Mouse (Mus musculus) bone marrow macrophage, adult 2 months (primary cell): ENCODE results near the gene D1Pas1. TPM values are rescaled to one million over a fixed set of nuclear protein-coding genes. Genes with fewer than 3 reads are reported as not detected.

Experiments
- H3K27ac ChIP-seq: 2 replicates; pipeline ENCODE4 v1.5.1; 2012; ENCODE audit warnings: low read depth, low read length; ENCODE audit not compliant: insufficient read depth
- H3K4me1 ChIP-seq: 2 replicates; pipeline ENCODE4 v1.6.1; 2012; ENCODE audit warnings: low read length; ENCODE audit not compliant: control insufficient read depth, insufficient read depth
- H3K4me3 ChIP-seq: 2 replicates; pipeline ENCODE4 v1.5.1; 2012; ENCODE audit warnings: mild to moderate bottlenecking, low read length, moderate library complexity; ENCODE audit not compliant: insufficient read depth
- CTCF ChIP-seq: IDR thresholded peaks from 2 replicates; pipeline ENCODE4 v1.5.1; 2012; ENCODE audit warnings: low read depth, mild to moderate bottlenecking, low read length, moderate library complexity
- POLR2A ChIP-seq: IDR thresholded peaks from 2 replicates; pipeline ENCODE4 v1.6.1; 2012; ENCODE audit warnings: mild to moderate bottlenecking, low read depth, low read length, borderline replicate concordance
- polyA plus RNA-seq: library from polyadenylated mRNA; stranded (reverse); fragments of >200 nt; gene quantifications from 2 replicates; pipeline ENCODE4 v1.2.4, GENCODE M21; 2012; ENCODE audit not compliant: missing spikeins, insufficient read depth, insufficient read length

D1Pas1 gene
- not detected in 2 replicates for polyA plus RNA-seq

GRCm38 (mm10) chr1:186967201-186967812 is at the start of gene D1Pas1:
TSS of gene D1Pas1 (plus strand) at chr1:186967416.
- Histone ChIP-seq H3K4me3 (no peak within 1 kb of the TSS), H3K4me1 (no peaks in the 10 kb centered on the region), H3K27ac (no peak within 1 kb of the TSS)
- TF ChIP-seq CTCF (no peak), POLR2A (no peak)

GRCm38 (mm10) chr1:186922489-186923370 is 44.5 kb upstream of the D1Pas1 start:
- Histone ChIP-seq H3K27ac (no peak overlapping the region), H3K4me1 (no peaks in the 10 kb centered on the region), H3K4me3 (no peak overlapping the region)
- no peak for TF ChIP-seq CTCF
- TF ChIP-seq POLR2A: no peak

GRCm38 (mm10) chr1:186924027-186924426 is 43.2 kb upstream of the D1Pas1 start:
- Histone ChIP-seq H3K4me1 (no peaks in the 10 kb centered on the region), H3K4me3 (no peak overlapping the region), H3K27ac (no peak overlapping the region)
- no peak for TF ChIP-seq POLR2A
- TF ChIP-seq CTCF: no peak

GRCm38 (mm10) chr1:186925411-186925810 is 41.8 kb upstream of the D1Pas1 start:
- H3K4me3 ChIP-seq: no peak overlapping the region
- H3K27ac ChIP-seq: no peak overlapping the region
- TF ChIP-seq CTCF (no peak), POLR2A (no peak)
- no peaks in the 10 kb centered on the region for H3K4me1 ChIP-seq

- TF ChIP-seq CTCF (no peak), POLR2A (no peak)
- no peak overlapping the region for H3K27ac ChIP-seq
- H3K4me3 ChIP-seq: no peak overlapping the region
- no peaks in the 10 kb centered on the region for H3K4me1 ChIP-seq
These were observed 40.8 kb upstream of the D1Pas1 start for GRCm38 (mm10) chr1:186926316-186926949.

- Histone ChIP-seq H3K4me3 (no peak overlapping the region), H3K27ac (no peak overlapping the region), H3K4me1 (no peaks in the 10 kb centered on the region)
- no peak for TF ChIP-seq POLR2A
- TF ChIP-seq CTCF: no peak
These were observed 40.3 kb upstream of the D1Pas1 start for GRCm38 (mm10) chr1:186926950-186927316.

GRCm38 (mm10) chr1:186927494-186927893 is 39.7 kb upstream of the D1Pas1 start:
- H3K27ac ChIP-seq: no peak overlapping the region

GRCm38 (mm10) chr1:186930160-186930887 is 36.9 kb upstream of the D1Pas1 start:
- H3K4me3 ChIP-seq: no peak overlapping the region
- TF ChIP-seq POLR2A (no peak), CTCF (no peak)
- no peaks in the 10 kb centered on the region for H3K4me1 ChIP-seq
- no peak overlapping the region for H3K27ac ChIP-seq

More at GRCm38 (mm10) chr1:186927494-186927893, 39.7 kb upstream of the D1Pas1 start:
- no peak overlapping the region for H3K4me3 ChIP-seq
- TF ChIP-seq CTCF (no peak), POLR2A (no peak)
- no peaks in the 10 kb centered on the region for H3K4me1 ChIP-seq

GRCm38 (mm10) chr1:186930888-186931233 is 36.4 kb upstream of the D1Pas1 start:
- Histone ChIP-seq H3K27ac (no peak overlapping the region), H3K4me1 (no peaks in the 10 kb centered on the region), H3K4me3 (no peak overlapping the region)
- TF ChIP-seq CTCF: no peak
- no peak for TF ChIP-seq POLR2A

- no peak overlapping the region for H3K27ac ChIP-seq
- no peaks in the 10 kb centered on the region for H3K4me1 ChIP-seq
- H3K4me3 ChIP-seq: no peak overlapping the region
- TF ChIP-seq POLR2A: no peak
- TF ChIP-seq CTCF: no peak
These were observed 33.0 kb upstream of the D1Pas1 start for GRCm38 (mm10) chr1:186934205-186934604.
